Mouse (Mus musculus) hindbrain, embryonic 14.5 days (tissue): Measurements from ENCODE around the gene Tdp2. TPM values are rescaled to one million over a fixed set of nuclear protein-coding genes. Genes with fewer than 3 reads are reported as not detected.

Experiments used
- ATAC-seq: fragments of 200-750 bp; cut with Nextera tagmentation; 2 replicates; pipeline ENCODE4 v1.8.0; 2017; ENCODE audit warnings: moderate number of reproducible peaks, mild to moderate bottlenecking, moderate TSS enrichment, moderate library complexity; ENCODE audit not compliant: low FRiP score
- DNase-seq: peaks from one replicate; pipeline ENCODE4 v3.0.0-alpha.2; 2015; ENCODE audit warnings: low spot score
- H3K27ac ChIP-seq: fragments of 300-500 bp; sonication (generic); 2 replicates; pipeline ENCODE4 v1.5.1; 2014; ENCODE audit warnings: mild to moderate bottlenecking, moderate library complexity
- H3K27me3 ChIP-seq: fragments of 300-500 bp; sonication (generic); 2 replicates; pipeline ENCODE4 v1.6.1; 2014; ENCODE audit warnings: mild to moderate bottlenecking, low read length, mixed read lengths; ENCODE audit not compliant: control insufficient read depth, insufficient read depth
- H3K36me3 ChIP-seq: fragments of 300-500 bp; sonication (generic); replicated peaks from 2 replicates; pipeline ENCODE4 v1.6.1; 2014; ENCODE audit not compliant: control insufficient read depth, insufficient read depth
- H3K4me1 ChIP-seq: fragments of 300-500 bp; sonication (generic); replicated peaks from 2 replicates; pipeline ENCODE4 v1.6.1; 2014; ENCODE audit warnings: antibody characterized with exemption, low read length, mixed read lengths; ENCODE audit not compliant: control insufficient read depth, insufficient read depth
- H3K4me2 ChIP-seq: fragments of 300-500 bp; sonication (generic); replicated peaks from 2 replicates; pipeline ENCODE4 v1.6.1; 2014; ENCODE audit warnings: mild to moderate bottlenecking, moderate library complexity
- H3K4me3 ChIP-seq: fragments of 300-500 bp; sonication (generic); replicated peaks from 2 replicates; pipeline ENCODE4 v1.5.1; 2014; ENCODE audit warnings: mild to moderate bottlenecking, low read length
- H3K9ac ChIP-seq: fragments of 300-500 bp; sonication (generic); 2 replicates; pipeline ENCODE4 v1.6.1; 2014
- H3K9me3 ChIP-seq: fragments of 300-500 bp; sonication (generic); 2 replicates; pipeline ENCODE4 v1.6.1; 2016; ENCODE audit warnings: low read length; ENCODE audit not compliant: control insufficient read depth
- WGBS: fragments of 180-500 bp; shearing (Covaris S2); extraction: QIAGEN DNeasy Blood & Tissue Kit; methylation state at CpG from one replicate; pipeline ENCODE4 v1.1.7; 2014; 5-methylcytosine and 5-hydroxymethylcytosine counted together
- polyA plus RNA-seq: library from polyadenylated mRNA; unstranded; fragments of >200 nt; fragmentation: Nextera tagmentation; extraction: Ambion mirVana; gene quantifications from 2 replicates; pipeline ENCODE4 v1.2.1, GENCODE M21; 2014

Tdp2 gene
- polyA plus RNA-seq, 1 experiment from 2014 or later, result 37.5 TPM

- peaks cover 14% of the 10 kb centered on the region; the same call in 1 of the 2 replicates for H3K4me1 ChIP-seq
- ATAC-seq, result no peak
- 97% methylated on average over 3 of the region's 3 CpGs for WGBS
- H3K4me3 ChIP-seq, result no peak overlapping the region
- H3K9me3 ChIP-seq, result no peaks in the 10 kb centered on the region
- DNase-seq, result no peak
- peaks cover 30% of the 10 kb centered on the region for H3K36me3 ChIP-seq
- H3K27me3 ChIP-seq, result no peaks in the 10 kb centered on the region
- no peak overlapping the region for H3K27ac ChIP-seq
- no peak overlapping the region for H3K4me2 ChIP-seq
- no peak overlapping the region for H3K9ac ChIP-seq
These were observed 10.2 kb downstream of the Tdp2 start for GRCm38 (mm10) chr13:24841702-24842101.

DNA sequence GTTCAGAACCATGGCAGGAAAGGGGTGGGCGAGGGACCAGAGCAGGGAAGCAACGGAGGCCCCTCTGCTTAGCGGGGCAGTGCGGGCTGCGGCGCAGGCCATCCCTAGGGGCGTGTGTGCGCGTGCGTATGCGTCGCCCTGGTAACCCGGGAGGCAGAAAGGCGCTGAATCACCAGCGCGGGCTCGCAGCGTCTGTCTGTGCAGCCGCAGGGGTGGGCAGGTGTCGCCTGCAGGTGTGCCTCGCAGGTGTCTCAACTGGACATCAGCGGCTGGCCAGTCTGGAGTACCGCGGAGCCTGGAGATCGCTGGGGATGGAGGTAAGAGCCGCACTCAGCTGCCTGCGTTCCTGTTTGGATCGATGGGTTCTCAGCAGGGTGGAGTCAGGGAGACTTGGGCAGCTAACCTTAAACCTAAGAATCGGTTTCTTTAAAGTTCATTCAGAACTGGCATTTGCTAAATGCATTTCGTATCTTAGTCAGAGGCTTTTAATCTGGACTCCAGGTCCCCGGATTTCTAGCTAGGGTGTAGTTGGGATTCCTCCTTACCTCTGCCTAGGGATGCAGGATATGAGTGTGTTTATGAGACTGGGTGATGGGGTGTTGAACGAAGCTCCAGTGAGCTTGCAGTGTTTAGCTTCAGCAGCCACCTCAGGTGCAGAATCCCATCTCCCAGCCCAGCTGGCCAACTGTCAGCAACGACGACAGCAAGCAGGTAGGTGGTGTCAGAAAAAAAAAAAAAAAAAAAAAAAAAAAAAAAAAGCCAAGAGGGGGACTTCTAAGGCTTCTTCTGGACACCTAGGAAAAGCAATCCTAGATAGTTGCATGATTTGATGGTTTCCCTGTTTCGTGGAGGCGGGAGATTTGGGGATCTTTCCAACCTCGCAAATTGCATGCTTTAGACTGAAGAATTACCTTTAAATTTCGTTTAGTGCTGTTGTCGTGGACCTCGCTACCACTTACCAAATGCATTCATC lies 13.8 kb downstream of the Tdp2 start, which contains the start of gene D130043K22Rik:
D130043K22Rik (plus strand) TSS at position 153 of the 973 bp plus-strand sequence.
- Histone ChIP-seq H3K4me3 (peak within 1 kb of the TSS; percentile 49), H3K36me3 (peaks cover 13% of the 10 kb centered on the region), H3K27ac (no peak within 1 kb of the TSS), H3K4me2 (peak within 1 kb of the TSS; percentile 69), H3K27me3 (no peaks in the 10 kb centered on the region), H3K9me3 (no peaks in the 10 kb centered on the region), H3K9ac (peak within 1 kb of the TSS; percentile 64), H3K4me1 (peaks cover 14% of the 10 kb centered on the region; the same call in 1 of the 2 replicates)
- 10% methylated on average over 40 of the region's 40 CpGs for WGBS
- ATAC-seq, result peak; percentile 95
- DNase-seq, result peak; percentile 74

GRCm38 (mm10) chr13:24849318-24849717 lies 17.8 kb downstream of the Tdp2 start:
- peaks cover 14% of the 10 kb centered on the region; the same call in 1 of the 2 replicates for H3K4me1 ChIP-seq
- no peaks in the 10 kb centered on the region for H3K27me3 ChIP-seq
- no peaks in the 10 kb centered on the region for H3K9me3 ChIP-seq
- no peak for DNase-seq
- WGBS, result 88% methylated on average over 4 of the region's 4 CpGs
- H3K4me2 ChIP-seq, result no peak overlapping the region
- H3K27ac ChIP-seq, result no peak overlapping the region
- no peak for ATAC-seq
- H3K4me3 ChIP-seq, result no peak overlapping the region
- no peaks in the 10 kb centered on the region for H3K36me3 ChIP-seq
- H3K9ac ChIP-seq, result no peak overlapping the region

DNA sequence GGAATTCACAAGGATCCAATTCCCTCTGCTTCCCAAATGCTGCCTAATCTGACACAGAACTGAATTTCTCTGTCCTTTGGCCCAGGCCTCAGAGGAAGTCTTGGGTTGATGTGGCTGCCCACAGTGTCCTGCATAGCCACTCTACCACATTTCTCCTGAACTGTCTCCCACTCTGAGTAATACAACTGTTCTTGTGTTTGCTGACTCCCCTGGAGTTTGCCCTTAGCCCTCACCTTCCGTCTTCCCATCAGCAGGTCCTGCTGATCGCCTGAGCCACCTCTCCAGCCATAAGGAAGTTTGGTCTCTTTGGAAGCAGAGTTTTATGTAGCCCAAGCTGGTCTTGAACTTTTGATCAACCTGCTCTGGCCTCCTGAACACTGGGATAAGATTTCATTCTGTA lies 20.5 kb downstream of the Tdp2 start:
- H3K9ac ChIP-seq, result no peak overlapping the region
- no peak overlapping the region for H3K27ac ChIP-seq
- WGBS, result 93% methylated on average over 2 of the region's 2 CpGs
- no peaks in the 10 kb centered on the region for H3K9me3 ChIP-seq
- H3K36me3 ChIP-seq, result 0 out of 2 replicates have a peak, but pooled peaks cover under 1% of the 10 kb centered on the region
- H3K27me3 ChIP-seq, result no peaks in the 10 kb centered on the region
- no peaks in the 10 kb centered on the region for H3K4me1 ChIP-seq
- DNase-seq, result no peak
- ATAC-seq, result no peak
- H3K4me3 ChIP-seq, result no peak overlapping the region
- no peak overlapping the region for H3K4me2 ChIP-seq

- WGBS, result 89% methylated on average over 3 of the region's 3 CpGs
- Histone ChIP-seq H3K27me3 (no peaks in the 10 kb centered on the region), H3K9me3 (no peaks in the 10 kb centered on the region), H3K4me1 (no peaks in the 10 kb centered on the region), H3K36me3 (0 out of 2 replicates have a peak, but pooled peaks cover 6% of the 10 kb centered on the region), H3K4me3 (no peak overlapping the region), H3K4me2 (no peak overlapping the region), H3K27ac (no peak overlapping the region), H3K9ac (no peak overlapping the region)
- no peak for DNase-seq
- ATAC-seq, result no peak
These were observed 21.1 kb downstream of the Tdp2 start for GRCm38 (mm10) chr13:24852570-24852969.

DNA sequence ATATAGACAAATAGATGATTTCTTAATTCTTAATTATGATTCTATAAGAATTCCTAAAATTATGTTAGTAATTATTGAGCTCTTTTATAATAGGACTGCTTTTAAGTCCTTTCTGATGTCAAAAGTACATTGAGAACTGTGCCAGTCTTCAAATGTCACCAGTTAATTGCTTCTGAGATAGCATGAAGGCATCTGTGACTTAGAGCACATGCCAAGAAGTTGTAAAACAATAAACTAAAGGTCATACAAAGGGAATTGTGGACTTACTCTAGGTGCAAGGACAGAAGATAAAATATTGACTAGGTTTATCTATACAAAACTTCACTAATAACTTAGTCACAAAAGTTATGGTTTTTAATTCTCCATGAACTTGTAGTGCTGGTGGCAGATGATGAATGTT lies 27.6 kb downstream of the Tdp2 start:
- H3K27ac ChIP-seq, result no peak overlapping the region
- 0 out of 2 replicates have a peak, but pooled peaks cover 6% of the 10 kb centered on the region for H3K36me3 ChIP-seq
- no peaks in the 10 kb centered on the region for H3K9me3 ChIP-seq
- no peaks in the 10 kb centered on the region for H3K27me3 ChIP-seq
- no peak overlapping the region for H3K4me3 ChIP-seq
- DNase-seq (no peak), ATAC-seq (no peak)
- H3K4me1 ChIP-seq, result no peaks in the 10 kb centered on the region
- H3K9ac ChIP-seq, result no peak overlapping the region
- no peak overlapping the region for H3K4me2 ChIP-seq

GRCm38 (mm10) chr13:24861084-24861483 lies 29.6 kb downstream of the Tdp2 start:
- H3K4me2 ChIP-seq, result no peak overlapping the region
- H3K9me3 ChIP-seq, result no peaks in the 10 kb centered on the region
- no peaks in the 10 kb centered on the region for H3K4me1 ChIP-seq
- no peak overlapping the region for H3K4me3 ChIP-seq
- WGBS, result 79% methylated on average over 12 of the region's 12 CpGs
- no peaks in the 10 kb centered on the region for H3K27me3 ChIP-seq
- H3K9ac ChIP-seq, result no peak overlapping the region
- ATAC-seq, result no peak
- H3K36me3 ChIP-seq, result 0 out of 2 replicates have a peak, but pooled peaks cover 6% of the 10 kb centered on the region
- no peak overlapping the region for H3K27ac ChIP-seq
- DNase-seq, result no peak

GRCm38 (mm10) chr13:24862021-24862420 lies 30.5 kb downstream of the Tdp2 start:
- no peak for DNase-seq
- H3K36me3 ChIP-seq, result 0 out of 2 replicates have a peak, but pooled peaks cover 6% of the 10 kb centered on the region
- no peak overlapping the region for H3K27ac ChIP-seq
- H3K4me3 ChIP-seq, result no peak overlapping the region
- H3K4me2 ChIP-seq, result no peak overlapping the region
- WGBS, result 75% methylated on average over 7 of the region's 7 CpGs
- no peaks in the 10 kb centered on the region for H3K9me3 ChIP-seq
- no peaks in the 10 kb centered on the region for H3K27me3 ChIP-seq
- H3K9ac ChIP-seq, result no peak overlapping the region
- H3K4me1 ChIP-seq, result no peaks in the 10 kb centered on the region
- ATAC-seq, result no peak

- 67% methylated on average over 7 of the region's 7 CpGs for WGBS
- no peak overlapping the region for H3K9ac ChIP-seq
- no peak overlapping the region for H3K4me2 ChIP-seq
- H3K9me3 ChIP-seq, result no peaks in the 10 kb centered on the region
- no peaks in the 10 kb centered on the region for H3K27me3 ChIP-seq
- no peaks in the 10 kb centered on the region for H3K4me1 ChIP-seq
- no peak overlapping the region for H3K27ac ChIP-seq
- no peak for ATAC-seq
- DNase-seq, result no peak
- 0 out of 2 replicates have a peak, but pooled peaks cover under 1% of the 10 kb centered on the region for H3K36me3 ChIP-seq
- no peak overlapping the region for H3K4me3 ChIP-seq
These were observed 31.0 kb downstream of the Tdp2 start for GRCm38 (mm10) chr13:24862520-24862919.
